Mouse (Mus musculus) thymus, adult 2 months (tissue): ENCODE measurements around the gene Il15ra. TPM values are rescaled to one million over a fixed set of nuclear protein-coding genes. Genes with fewer than 3 reads are reported as not detected.

Experiments
- DNase-seq: peaks from one replicate; pipeline ENCODE4 v3.0.0; 2021
- H3K27ac ChIP-seq: fragments of 200-500 bp; 2 replicates; pipeline ENCODE4 v1.5.1; 2012; ENCODE audit warnings: low read length, control low read depth; ENCODE audit not compliant: control insufficient read depth, insufficient read depth
- H3K27me3 ChIP-seq: fragments of 200-500 bp; 2 replicates; pipeline ENCODE4 v1.6.1; 2012; ENCODE audit warnings: mild to moderate bottlenecking, low read length, moderate library complexity, mixed read lengths; ENCODE audit not compliant: control insufficient read depth, insufficient read depth
- H3K36me3 ChIP-seq: fragments of 200-500 bp; 2 replicates; pipeline ENCODE4 v1.6.1; 2012; ENCODE audit warnings: mild to moderate bottlenecking, low read length, moderate library complexity; ENCODE audit not compliant: control insufficient read depth, insufficient read depth
- H3K4me1 ChIP-seq: fragments of 200-500 bp; replicated peaks from 2 replicates; pipeline ENCODE4 v1.6.1; 2012; ENCODE audit warnings: low read length; ENCODE audit not compliant: control insufficient read depth, insufficient read depth
- H3K4me3 ChIP-seq: fragments of 200-500 bp; 2 replicates; pipeline ENCODE4 v1.5.1; 2012; ENCODE audit warnings: mild to moderate bottlenecking, low read length, control low read depth, moderate library complexity; ENCODE audit not compliant: control insufficient read depth, insufficient read depth
- CTCF ChIP-seq: fragments of 200-500 bp; IDR thresholded peaks from 2 replicates; pipeline ENCODE4 v1.5.1; 2012; ENCODE audit warnings: mild to moderate bottlenecking, control low read depth, low read length, moderate library complexity, borderline replicate concordance; ENCODE audit not compliant: control insufficient read depth, poor library complexity, insufficient read depth; ENCODE audit errors: extremely low read depth
- POLR2A ChIP-seq: fragments of 200-500 bp; IDR thresholded peaks from 2 replicates; pipeline ENCODE4 v1.6.1; 2012; ENCODE audit warnings: mild to moderate bottlenecking, low read length, control low read depth, moderate library complexity; ENCODE audit not compliant: control insufficient read depth, poor library complexity, insufficient read depth; ENCODE audit errors: extremely low read depth
- WGBS: fragments of 180-500 bp; shearing (Covaris S2); methylation state at CpG from one replicate; pipeline ENCODE4 v1.1.7; 2018; 5-methylcytosine and 5-hydroxymethylcytosine counted together
- polyA plus RNA-seq: library from polyadenylated mRNA; depleted of rRNA; stranded (reverse); fragments of >200 nt; gene quantifications from 2 replicates; pipeline ENCODE4 v1.2.3, GENCODE M21; 2012

Gene Il15ra
- polyA plus RNA-seq, 1 experiment = 99.7 TPM

- DNase-seq = no peak
- H3K27me3 ChIP-seq = no peaks in the 10 kb centered on the region
- no peaks in the 10 kb centered on the region for H3K4me1 ChIP-seq
- no peaks in the 10 kb centered on the region for H3K36me3 ChIP-seq
- H3K4me3 ChIP-seq = no peak overlapping the region
- TF ChIP-seq CTCF = no peak
- no peak for TF ChIP-seq POLR2A
- H3K27ac ChIP-seq = no peak overlapping the region
- 85% methylated on average over 8 of the region's 8 CpGs for WGBS
Measured at GRCm38 (mm10) chr2:11690201-11690890, 14.7 kb upstream of the Il15ra start.

- H3K4me1 ChIP-seq = no peaks in the 10 kb centered on the region
- H3K36me3 ChIP-seq = no peaks in the 10 kb centered on the region
- no peaks in the 10 kb centered on the region for H3K27me3 ChIP-seq
- H3K4me3 ChIP-seq = no peak overlapping the region
- DNase-seq = no peak
- no peak for TF ChIP-seq POLR2A
- no peak for TF ChIP-seq CTCF
- 95% methylated on average over 4 of the region's 4 CpGs for WGBS
- no peak overlapping the region for H3K27ac ChIP-seq
Measured at GRCm38 (mm10) chr2:11693352-11693751, 11.7 kb upstream of the Il15ra start.

- Histone ChIP-seq H3K4me3 (no peak overlapping the region), H3K36me3 (no peaks in the 10 kb centered on the region), H3K27ac (no peak overlapping the region), H3K4me1 (no peaks in the 10 kb centered on the region), H3K27me3 (no peaks in the 10 kb centered on the region)
- TF ChIP-seq POLR2A (no peak), CTCF (no peak)
- WGBS = 86% methylated on average over 2 of the region's 2 CpGs
- no peak for DNase-seq
Measured at GRCm38 (mm10) chr2:11694104-11694503, 11.0 kb upstream of the Il15ra start.

- no peak for DNase-seq
- TF ChIP-seq CTCF (no peak), POLR2A (no peak)
- Histone ChIP-seq H3K27me3 (no peaks in the 10 kb centered on the region), H3K4me1 (no peaks in the 10 kb centered on the region), H3K27ac (no peak overlapping the region), H3K36me3 (no peaks in the 10 kb centered on the region), H3K4me3 (no peak overlapping the region)
- WGBS = 84% methylated on average over 2 of the region's 2 CpGs
Measured at GRCm38 (mm10) chr2:11695867-11696266, 9.2 kb upstream of the Il15ra start.

- Histone ChIP-seq H3K4me3 (no peak overlapping the region), H3K4me1 (no peaks in the 10 kb centered on the region), H3K27me3 (no peaks in the 10 kb centered on the region), H3K27ac (no peak overlapping the region), H3K36me3 (no peaks in the 10 kb centered on the region)
- 83% methylated on average over 5 of the region's 5 CpGs for whole genome bisulfite sequencing
- DNase-seq = no peak
- TF ChIP-seq CTCF (no peak), POLR2A (no peak)
Measured at GRCm38 (mm10) chr2:11698994-11699393, 6.1 kb upstream of the Il15ra start.

- WGBS = 95% methylated on average over 2 of the region's 2 CpGs
- DNase-seq = no peak
- no peak for TF ChIP-seq CTCF
- no peak for TF ChIP-seq POLR2A
- no peak overlapping the region for H3K27ac ChIP-seq
- H3K4me1 ChIP-seq = peaks cover under 1% of the 10 kb centered on the region; the same call in 1 of the 2 replicates
- no peak overlapping the region for H3K4me3 ChIP-seq
- H3K36me3 ChIP-seq = no peaks in the 10 kb centered on the region
- no peaks in the 10 kb centered on the region for H3K27me3 ChIP-seq
Measured at GRCm38 (mm10) chr2:11699905-11700304, 5.2 kb upstream of the Il15ra start.
